Mouse (Mus musculus): ENCODE measurements around the gene Olfr1410. TPM values are rescaled to one million over a fixed set of nuclear protein-coding genes. Genes with fewer than 3 reads are reported as not detected.

Gene Olfr1410
- polyA plus RNA-seq, 1 experiment = not detected

DNA sequence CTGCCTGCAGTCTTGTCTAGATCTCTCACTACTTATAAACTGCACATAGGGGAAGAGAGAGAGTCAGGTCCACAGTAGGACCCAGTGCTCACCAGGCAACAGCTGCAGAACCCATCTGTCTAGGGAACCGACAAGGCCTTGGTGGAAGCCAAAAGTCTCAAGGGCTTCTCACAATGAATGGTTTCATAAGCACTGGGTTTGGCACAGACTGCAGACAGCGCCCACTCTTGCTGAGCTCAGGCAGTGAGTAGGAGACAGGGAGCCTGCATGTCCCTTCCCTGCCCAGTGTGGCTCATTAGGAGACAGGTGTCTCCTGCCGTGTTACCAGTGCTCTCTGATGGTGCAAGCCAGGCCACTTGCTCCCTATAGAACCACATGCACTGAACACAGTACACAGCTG lies 32.6 kb downstream of the Olfr1410 start:
- WGBS = 80% methylated on average over 3 of the region's 3 CpGs
- no peak for DNase-seq (ENCODE audit: low read depth, low spot score)

DNA sequence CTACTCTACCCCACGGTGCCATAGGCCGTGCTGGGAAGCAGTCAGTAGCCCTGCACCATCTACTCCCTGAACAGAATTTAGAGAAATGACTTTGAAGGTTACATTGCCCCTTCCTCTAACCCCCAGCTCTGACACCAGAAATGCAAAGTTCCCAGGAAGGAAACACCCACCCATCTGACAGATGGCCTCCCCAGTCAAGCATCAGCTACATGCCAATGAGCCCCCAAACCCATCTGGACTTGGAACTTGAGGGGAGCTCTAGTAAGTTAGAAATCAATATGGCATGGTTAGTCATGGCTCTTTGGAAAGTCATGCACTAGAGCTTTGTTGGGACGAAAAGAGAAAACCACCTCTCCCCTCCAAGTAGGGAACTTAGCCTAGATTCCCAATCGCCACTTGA lies 33.2 kb downstream of the Olfr1410 start:
- DNase-seq (ENCODE audit: low read depth, low spot score) = no peak
- 95% methylated on average over 4 of the region's 4 CpGs for WGBS

DNA sequence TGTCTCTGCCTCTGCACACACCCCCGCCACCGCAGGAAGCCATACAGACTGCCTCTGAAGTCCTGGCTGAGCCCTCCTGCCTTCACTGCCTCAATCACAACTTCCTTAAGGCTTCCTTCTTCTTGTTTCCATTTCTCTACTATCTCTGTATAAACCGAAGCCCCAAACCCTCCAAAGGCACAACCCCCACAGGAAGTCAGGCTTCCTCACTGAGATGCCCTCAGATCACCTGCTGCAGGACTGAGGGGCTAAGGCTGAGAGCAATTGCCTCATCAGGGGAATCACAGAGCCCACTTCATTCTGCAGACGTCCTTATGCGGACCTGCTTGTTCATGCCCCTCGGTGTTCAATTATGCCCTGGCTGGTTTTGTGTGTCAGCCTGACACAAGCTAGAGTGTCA lies 34.8 kb downstream of the Olfr1410 start:
- 83% methylated on average over 6 of the region's 6 CpGs for WGBS
- DNase-seq (ENCODE audit: low read depth, low spot score) = no peak

DNA sequence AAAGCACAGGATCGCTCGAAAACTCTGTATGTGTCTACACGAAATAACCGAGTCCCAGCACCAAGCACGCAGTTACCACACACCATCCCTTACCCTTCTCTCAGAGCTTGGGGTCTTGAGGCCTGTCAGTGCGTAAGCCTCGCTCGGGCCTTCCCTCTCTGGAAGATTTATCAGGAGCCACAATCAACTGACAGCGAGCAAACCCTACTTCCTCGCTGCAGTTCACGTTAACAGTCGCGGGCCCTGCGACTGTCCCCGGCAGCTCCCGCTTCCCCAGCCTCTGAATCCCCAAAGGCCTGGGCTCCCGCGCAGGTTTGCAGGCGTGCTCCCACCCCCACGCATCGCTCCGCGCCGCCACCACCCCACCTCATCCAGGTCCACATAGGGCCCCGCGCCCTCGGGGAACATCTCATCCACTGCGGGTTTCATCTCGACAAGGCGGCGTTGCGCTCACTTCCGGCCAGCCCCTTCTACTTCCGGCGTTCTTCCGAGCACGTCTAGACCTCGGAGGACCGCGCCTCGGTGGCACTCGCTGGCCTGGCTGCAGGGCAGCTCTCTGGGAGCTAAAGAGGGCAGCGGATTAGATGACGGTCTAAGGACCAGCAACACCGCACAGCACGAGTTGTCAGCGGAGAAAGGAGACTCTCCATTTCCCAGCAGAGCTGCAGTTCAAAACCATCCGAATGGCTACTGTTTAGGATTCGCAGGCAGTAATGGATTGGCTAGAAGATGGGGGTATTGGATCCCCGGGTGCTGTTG lies 36.1 kb downstream of the Olfr1410 start, which contains the start of gene Cops9:
Gene Cops9, minus strand, starts transcription at position 472 of the 759 bp plus-strand sequence.
- WGBS = 2% methylated on average over 50 of the region's 50 CpGs
- DNase-seq (ENCODE audit: low read depth, low spot score) = peak; percentile 68

DNA sequence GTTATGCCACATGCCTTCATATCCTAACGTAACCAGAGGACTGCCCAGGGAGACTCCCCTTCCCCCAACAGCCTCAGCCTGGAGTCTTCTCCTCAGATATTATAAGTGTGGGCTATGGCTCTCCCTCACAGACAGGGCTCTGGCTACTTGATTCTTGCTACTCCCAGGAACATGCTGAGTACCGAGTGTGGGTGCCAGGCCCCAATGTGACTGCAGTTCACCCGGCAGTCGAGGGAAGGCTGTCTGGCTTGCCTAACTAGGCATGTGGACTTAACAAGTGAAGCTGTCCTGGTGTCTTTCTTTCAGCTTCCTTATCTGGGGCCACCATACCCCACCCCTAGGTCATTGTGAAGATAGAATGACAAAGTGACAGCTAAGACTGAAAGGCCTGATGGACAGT lies 38.1 kb downstream of the Olfr1410 start:
- no peak for DNase-seq (ENCODE audit: low read depth, low spot score)
- 76% methylated on average over 4 of the region's 4 CpGs for WGBS

DNA sequence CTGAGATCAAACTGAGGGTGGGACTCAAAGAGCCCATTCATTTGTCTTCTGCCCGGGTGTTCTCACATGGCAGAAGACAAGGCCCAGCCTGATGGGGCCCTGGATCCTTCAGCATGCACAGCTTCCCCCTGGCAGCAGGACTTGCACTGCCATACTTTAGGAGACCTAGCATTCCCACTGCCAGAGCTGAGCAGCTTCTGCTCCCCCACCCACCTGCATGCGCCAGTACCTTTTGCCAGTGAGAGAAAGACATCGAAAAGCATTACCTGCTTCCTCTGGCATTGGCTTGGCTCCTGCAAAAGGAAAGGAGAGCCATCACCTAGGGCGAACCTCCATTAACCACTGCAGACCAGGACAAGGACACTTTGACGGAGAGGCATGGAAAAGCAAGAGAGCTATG lies 39.3 kb downstream of the Olfr1410 start:
- no peak for DNase-seq (ENCODE audit: low read depth, low spot score)
- WGBS = 75% methylated on average over 5 of the region's 5 CpGs

DNA sequence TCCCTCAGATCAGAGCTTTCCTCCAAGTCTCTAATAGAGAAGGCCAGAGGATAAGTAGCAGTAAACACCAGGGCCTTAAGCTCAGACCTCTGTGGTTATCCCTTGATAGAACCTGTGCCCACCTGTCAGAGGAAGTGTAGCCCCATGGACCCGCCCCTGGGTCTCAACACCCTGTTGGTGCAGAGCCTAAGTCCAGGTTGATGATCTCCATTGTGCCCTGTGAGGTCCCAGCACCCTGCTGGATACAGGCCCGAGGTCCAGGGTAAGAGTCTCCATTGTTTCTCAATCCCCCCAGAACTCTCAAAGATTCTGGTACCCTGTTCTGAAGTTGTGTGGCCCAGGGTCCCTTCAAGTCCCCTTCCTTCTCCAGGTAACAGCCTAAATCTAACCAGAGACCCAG lies 40.5 kb downstream of the Olfr1410 start:
- WGBS = 51% methylated on average over 2 of the region's 2 CpGs
- no peak for DNase-seq (ENCODE audit: low read depth, low spot score)

DNA sequence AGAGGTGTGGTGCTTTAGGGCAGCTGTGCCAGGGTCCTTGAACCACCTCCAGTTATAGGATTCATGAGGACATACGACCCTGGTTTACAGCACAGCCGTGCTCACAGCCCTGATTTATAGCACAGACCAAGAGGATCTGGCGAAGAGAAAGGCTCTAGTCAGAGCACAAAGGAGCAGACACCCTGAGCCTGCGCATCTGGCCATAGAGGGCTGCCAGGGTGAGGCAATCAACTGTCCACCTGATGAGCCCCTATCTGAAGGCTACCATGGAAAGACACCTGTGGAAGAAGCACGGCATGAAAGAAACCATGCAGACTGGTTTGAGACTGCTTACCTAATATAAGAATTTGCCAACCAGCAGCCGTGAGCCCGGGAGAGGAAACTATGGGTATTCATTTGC lies 41.0 kb downstream of the Olfr1410 start:
- 44% methylated on average over 7 of the region's 7 CpGs for WGBS

DNA sequence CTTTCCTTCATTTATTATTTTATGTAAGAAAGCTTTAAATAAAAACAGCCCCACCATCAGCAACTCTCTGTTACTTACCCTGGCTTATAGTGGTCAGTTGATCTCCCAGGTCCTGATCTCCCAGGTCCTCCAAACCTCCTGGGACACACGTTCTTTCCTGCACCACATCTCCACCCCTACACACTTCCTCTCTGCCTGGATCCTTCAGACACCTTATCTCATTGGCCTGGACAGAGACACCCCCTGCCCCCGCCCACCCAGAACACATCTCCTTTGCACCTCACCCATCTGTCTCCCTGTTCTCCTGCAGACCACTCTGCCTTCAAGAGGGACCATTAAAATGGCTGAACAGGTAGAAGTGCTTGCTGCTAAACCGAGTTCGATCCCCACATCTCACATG lies 41.4 kb downstream of the Olfr1410 start:
- no peak for DNase-seq (ENCODE audit: low read depth, low spot score)
- WGBS = 71% methylated on average over 4 of the region's 4 CpGs

More for the DNA sequence above, 41.0 kb downstream of the Olfr1410 start:
- no peak for DNase-seq (ENCODE audit: low read depth, low spot score)

DNA sequence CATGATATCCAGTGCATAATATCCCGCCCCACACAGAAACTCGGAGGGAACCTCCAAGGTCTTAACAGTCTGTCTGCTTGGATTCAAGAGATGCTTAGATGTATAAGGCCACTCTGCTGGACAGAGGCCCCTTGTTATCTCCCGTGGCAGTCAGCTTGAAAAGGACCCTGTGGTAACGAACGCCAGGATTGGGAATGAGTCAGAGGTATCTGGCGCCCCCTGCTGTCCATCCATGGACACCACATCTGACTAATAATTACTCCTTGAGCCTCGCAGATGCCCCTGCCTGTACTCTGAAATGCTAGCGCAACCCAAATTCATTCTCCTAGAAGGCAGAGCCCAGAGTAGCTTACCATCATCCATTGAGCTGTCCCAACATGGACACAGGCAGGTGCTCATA lies 42.2 kb downstream of the Olfr1410 start:
- peak; percentile 11 for DNase-seq (ENCODE audit: low read depth, low spot score)
- WGBS = 9% methylated on average over 8 of the region's 8 CpGs

DNA sequence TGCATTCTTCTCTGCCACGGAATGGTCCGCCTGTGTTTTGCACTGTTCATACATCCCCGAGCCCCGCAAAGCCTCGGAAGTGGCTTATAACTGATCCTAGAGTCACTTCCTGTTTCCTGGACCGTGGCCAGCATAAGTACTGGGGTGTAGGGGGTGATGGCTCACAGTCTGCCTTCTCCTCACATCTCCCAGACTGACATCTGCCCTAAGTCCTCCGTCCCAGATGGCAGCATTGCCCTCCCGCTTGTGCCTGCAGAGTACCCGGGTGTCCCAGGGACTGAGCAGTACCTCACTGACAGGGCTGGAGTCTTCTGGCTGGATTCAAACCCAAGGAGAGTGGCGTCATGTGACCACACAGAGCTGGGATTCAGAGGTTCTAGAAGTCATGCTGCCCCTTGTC lies 42.6 kb downstream of the Olfr1410 start:
- whole genome bisulfite sequencing = 35% methylated on average over 10 of the region's 10 CpGs
- no peak for DNase-seq (ENCODE audit: low read depth, low spot score)

DNA sequence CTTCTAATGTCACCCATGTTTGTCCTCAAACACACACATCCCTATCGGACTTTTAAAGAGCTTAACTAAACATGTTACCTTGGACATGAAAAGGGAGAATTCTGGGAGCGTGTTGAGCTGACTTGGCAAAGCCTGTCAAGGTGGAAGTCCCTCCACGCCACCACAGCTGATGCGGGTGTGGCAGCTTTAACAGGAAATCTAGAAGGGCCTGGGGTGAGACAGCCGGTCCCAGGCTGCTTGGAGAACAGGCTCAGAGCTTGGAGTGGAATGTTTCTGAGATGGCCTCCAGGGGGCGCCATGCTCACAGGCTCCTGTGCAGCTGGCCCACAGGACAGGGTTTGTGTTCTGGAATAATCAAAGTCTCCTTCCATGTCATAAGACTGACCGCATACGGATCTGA lies 43.1 kb downstream of the Olfr1410 start, which contains the start of gene Otos:
Gene Otos, minus strand, starts transcription at position 169 of the 400 bp plus-strand sequence.
- WGBS = 19% methylated on average over 8 of the region's 8 CpGs
- no peak for DNase-seq (ENCODE audit: low read depth, low spot score)

DNA sequence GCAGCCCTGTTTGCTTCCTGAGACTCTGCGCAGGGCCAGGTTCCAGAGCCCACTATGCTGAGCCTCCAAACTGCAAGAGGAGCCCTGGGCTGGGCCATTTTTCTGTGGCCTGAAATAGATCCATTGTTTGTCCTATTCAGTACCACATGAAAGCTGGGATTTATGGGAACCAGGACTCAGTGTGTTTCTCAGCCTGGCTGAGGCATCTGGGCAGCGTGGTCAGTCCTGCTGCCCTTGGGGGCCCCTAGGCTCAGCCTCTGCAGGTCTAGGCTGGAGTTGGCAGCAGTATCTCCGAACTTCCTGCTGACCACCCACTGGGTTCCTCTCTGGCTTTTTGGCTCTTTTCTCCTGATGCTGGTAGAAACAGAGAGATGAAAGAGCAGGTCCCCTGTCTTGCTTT lies 45.9 kb downstream of the Olfr1410 start:
- 75% methylated on average over 3 of the region's 3 CpGs for WGBS
- no peak for DNase-seq (ENCODE audit: low read depth, low spot score)

DNA sequence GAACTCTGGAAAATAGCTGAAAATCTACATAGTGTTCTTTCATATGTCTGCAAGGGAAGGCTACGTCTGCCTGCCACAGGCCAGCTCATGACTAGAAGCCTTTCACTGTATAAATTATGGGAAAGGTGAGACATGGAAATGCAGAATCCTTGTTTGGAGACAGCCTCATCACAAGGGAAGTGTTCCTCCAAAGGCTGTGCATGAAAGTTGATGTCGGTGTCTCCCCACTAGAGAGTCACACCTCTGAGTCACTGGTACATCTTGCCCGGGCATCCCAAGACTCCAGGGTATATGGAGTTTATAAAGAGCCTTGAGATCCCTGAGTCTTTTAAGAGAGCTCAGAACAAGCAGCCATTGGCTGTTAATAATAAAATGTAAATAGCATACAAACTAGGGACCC lies 47.6 kb downstream of the Olfr1410 start:
- no peak for DNase-seq (ENCODE audit: low read depth, low spot score)
- 84% methylated on average over 3 of the region's 3 CpGs for WGBS

DNA sequence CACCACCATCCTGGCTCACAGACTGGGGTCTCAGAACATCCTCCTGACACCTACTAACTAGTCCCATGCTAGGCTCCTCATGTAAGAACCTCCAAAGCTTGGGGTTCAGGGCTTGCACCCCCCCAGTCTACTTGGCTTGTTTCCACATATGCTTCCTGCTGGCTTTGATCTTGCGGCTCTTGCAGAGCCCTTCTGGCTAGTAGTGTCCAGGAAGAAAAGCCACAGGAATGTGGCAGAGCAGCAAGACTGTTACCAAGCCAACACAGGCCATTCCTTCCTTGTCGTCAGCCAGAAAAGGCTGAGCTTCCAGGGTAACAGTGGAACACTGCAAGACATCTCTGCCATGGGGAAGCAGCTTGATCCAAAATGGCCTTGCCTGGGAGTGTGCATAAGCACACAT lies 49.1 kb downstream of the Olfr1410 start:
- DNase-seq (ENCODE audit: low read depth, low spot score) = no peak
- WGBS = 43% methylated on average over 2 of the region's 2 CpGs

DNA sequence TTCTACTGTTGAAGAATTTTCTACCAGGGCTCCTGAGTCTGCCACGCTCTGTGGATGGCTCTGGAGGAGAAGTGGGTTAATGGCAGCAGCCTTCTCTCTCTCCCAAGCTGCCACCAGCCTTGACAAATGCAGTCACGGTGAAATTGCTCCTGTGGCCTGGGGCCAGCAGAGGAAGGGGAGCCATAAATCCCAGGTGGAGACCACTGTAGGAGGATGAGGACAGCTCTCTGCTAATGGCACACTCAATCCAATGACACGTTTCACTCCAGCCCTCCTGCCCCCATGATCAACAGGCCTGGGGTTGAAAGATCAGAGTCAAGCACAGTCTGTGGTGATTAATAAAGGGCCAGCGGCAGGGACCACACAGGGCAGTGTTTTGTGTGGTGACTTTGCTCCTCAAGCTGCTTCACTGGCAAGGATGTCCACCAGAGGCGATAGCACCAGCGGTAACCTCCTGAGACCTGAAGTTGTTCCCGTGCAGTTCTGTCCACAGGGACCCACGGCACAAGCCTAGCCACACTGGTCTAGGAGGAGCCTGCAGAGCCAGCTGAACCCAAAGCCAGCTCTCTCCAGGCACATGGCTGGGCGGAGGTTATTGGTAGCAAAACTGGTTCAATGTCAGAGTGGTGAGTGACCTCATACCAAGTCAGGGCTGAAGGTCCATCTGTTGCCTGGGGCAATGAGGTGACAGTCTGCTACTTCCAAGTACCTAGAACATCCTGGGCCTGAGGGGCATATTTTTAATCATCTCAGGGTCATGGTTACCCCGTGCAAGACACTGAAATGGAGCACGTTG lies 51.6 kb downstream of the Olfr1410 start:
- no peak for DNase-seq (ENCODE audit: low read depth, low spot score)
- 69% methylated on average over 11 of the region's 11 CpGs for WGBS

DNA sequence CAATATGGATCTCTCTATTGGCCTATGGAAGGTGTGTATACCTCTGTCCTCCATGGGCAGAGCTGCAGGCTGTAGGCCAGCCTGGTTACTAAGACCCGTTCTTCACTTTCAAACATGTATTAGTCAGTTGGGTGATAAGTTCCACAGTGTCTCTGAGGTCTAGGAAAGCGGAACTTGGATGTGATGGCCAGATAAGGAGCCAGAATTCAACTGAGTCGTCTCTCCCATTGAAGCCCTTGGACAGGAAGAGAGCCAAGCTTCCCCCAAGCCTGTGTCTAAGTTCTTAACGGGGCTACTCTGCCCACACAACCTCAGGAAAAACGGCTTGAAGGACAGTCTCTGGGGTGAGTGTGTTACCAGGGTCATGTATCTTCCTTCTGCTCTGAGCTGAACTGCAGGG lies 53.8 kb downstream of the Olfr1410 start:
- no peak for DNase-seq (ENCODE audit: low read depth, low spot score)
- WGBS = 48% methylated on average over 5 of the region's 5 CpGs
